Mouse (Mus musculus): Measurements from ENCODE around the gene Olfr325.
"Not testable (repeated sequence)": the region's sequence is repeated elsewhere in the genome, so short reads cannot be mapped to it uniquely, and the experiment has no call there.

Gene Olfr325

DNA sequence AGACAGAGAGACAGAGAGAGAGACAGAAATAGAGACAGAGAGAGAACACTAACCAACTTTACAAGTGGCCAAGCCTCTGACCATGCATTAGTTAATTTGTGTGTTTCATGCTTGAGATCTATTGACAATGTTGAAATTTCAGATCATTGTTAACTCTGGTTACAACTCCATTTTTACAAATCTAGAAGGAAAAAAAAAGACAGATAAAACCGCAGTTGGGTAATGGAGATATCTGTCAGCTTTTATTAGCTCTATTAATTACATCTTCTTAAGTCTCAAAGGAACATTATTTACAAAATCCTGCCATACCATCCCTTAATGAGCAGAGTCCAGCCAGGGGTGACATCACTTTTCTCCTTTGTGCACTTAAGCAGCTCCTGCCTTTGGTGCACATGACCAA, at the start of gene Olfr325:
Gene Olfr325, plus strand, starts transcription at position 301 of the 400 bp plus-strand sequence.
- no peak for DNase-seq (ENCODE audit: low spot score in 2 of 2)

DNA sequence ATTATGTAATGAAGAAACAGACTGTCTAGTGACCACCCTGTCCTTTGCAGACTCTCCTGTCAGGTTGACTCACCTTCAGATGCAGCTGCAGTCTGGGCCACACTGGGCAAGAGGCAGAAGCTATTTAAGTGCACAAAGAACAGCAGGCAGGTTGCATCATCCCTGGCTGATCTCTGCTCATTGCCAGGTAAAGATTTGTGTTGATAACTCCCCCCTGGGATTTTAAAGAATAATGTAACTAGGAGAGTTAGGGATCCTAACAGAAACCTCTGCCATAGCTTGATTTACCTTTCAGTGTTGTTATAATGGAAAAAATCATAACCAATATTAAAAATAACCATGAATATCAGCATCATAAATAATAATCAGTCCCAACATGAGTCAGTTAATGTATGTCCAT, 42.8 kb upstream of the Olfr325 start, which contains the start of gene Olfr330:
Gene Olfr330, minus strand, starts transcription at position 101 of the 400 bp plus-strand sequence.
- not testable (repeated sequence) for DNase-seq (ENCODE audit: low spot score in 2 of 2)

DNA sequence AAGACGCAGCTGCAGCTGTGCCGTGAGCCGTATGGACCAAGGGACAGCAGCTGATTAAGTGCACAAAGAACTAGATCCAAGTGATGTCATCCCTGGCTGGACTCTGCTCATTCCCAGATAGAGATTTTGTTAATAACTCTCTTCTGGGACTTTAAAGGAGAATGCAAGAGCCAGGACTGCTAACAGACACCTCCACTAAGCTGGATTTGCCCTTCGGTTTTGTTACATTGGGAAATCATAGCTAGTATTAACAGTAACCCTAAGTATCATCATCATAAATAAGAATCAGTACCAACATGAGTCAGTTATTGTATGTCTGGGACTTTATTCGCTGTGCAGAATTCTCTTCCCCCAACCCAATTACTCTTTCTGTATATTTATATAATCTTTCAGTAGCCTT, 31.2 kb upstream of the Olfr325 start, which contains the start of gene Olfr329-ps:
Gene Olfr329-ps, minus strand, starts transcription at position 101 of the 400 bp plus-strand sequence.
- peak in 1 of 2 experiments; percentile 2 for DNase-seq (ENCODE audit: low spot score in 2 of 2)

DNA sequence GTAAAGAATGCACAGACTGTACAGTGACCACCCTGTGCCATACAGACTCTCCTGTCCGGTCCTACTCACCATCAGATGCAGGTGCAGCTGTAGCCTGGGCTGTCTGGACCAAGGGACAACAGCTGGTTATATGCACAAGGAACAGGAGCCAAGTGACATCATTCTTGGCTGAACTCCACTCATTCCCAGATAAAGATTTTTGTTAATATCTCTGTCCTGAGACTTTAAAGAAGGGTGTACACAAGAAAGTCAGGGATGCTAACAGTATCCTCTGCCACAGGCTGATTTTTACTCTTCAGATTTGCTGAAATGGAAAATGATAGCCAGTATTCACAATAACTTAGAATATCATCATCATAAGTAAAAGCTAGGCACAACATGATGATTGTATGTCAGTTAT, 22.0 kb upstream of the Olfr325 start, which contains the start of gene Olfr328:
Gene Olfr328, minus strand, starts transcription at position 101 of the 400 bp plus-strand sequence.
- no peak for DNase-seq (ENCODE audit: low spot score in 2 of 2)

DNA sequence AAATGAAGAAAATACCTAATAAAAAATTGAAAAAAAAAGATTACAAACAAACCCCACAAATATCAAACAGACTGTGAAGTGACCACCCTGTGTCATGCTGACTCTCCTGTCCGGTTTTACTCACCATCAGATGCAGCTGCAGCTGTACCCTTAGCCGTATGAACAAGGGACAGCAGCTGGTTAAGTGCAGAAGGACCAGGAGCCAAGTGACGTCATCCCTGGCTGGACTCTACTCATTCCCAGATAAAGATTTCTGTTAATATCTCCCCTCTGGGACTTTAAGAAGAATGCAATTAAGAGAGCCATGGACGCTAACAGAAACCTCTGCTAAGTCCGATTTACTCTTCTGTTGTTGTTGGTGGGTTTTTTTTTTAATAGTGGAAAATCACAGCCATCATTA, 7.1 kb upstream of the Olfr325 start, which contains the start of gene Olfr224:
Gene Olfr224, minus strand, starts transcription at position 149 of the 400 bp plus-strand sequence.
- peak; percentile 10 for DNase-seq (ENCODE audit: low spot score in 2 of 2)

DNA sequence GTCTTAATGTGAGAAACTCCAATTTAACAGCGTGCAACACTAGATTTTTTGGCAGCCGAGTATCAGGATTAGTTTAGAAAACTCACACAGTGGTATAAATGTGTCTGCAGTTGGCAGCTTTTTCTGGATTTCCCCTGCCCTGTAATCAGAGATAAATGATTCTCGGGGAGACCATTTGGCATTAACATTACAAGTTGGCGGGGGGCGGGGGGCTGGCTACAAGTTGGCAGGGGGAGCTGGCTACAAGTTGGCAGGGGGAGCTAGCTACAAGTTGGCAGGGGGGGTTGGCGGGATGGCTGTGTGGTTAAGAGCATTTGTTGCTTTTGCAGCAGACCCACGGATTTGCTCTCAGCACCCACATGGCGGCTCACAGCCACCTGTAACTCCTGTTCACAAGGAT, 1.1 kb downstream of the Olfr325 start:
- DNase-seq (ENCODE audit: low spot score in 2 of 2): no peak

DNA sequence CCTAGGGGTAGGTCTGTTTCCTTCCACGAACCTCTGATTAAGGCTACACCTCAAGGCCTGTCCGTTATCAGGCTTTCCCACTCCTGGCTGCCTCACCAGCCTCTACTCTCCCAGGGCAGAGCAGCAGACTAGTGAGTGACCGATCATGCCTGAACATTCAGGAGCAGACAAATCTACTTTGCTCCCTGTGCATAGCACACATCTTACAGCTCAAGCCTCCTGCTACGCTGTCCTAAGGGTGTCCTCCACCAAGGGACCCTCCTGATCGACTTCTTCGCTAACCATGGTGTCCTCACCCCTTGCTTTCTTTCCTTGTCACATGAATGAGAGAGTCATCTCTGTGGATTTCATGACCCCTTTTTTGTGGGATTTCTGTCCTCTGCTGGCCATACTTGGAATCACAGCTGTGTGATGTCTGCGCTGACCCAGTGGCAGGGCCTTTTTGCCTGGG, 10.4 kb downstream of the Olfr325 start:
- DNase-seq (ENCODE audit: low spot score in 2 of 2): peak in 1 of 2 experiments; percentile 17

DNA sequence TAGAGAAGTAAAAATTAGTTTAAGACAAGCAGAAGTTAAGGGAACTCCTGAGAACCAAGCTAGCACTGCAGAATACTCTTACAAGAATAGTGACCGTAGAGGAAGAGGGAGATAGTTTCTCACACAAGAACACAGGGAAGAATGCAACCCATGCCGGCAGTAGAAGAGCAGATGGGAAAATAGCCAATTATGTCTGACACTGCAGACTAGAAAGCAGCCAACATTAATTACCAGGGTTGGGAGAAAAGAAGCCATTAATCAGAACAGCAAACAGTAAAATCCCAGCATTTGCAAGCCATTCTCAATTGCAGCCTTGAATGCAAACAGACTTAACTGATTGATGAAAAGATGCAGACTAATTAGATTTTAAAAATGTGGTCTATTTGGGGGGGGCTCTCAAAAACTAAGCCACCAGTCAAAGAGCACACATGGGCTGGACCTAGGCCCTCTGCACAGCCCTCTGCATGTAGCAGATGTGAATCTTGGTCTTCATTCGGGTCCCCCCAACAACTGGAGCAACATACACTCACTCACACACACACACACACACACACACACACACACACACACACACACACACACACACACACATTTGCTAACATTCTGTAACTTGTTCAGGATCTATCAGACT, 11.2 kb downstream of the Olfr325 start:
- DNase-seq (ENCODE audit: low spot score in 2 of 2): no peak

DNA sequence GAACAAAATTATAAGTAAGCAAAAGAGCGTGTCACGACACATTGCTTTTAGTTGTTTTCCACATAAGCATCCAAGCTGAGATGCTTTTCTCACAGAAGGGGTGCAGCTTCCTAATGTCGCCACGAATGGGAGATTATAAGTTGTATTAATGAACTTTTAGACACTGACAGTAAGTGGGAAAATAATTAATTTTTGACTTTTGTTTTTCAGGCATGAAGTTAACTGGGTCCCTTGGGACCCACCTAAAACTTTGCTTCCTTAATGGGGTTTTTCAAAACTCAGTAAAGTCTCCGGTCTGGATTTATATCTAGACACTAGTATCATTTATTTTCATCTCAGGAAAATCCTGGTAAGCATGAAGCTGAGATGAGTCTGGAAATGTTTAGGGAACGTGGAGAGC, 17.3 kb downstream of the Olfr325 start, which contains the start of gene Olfr324:
Gene Olfr324, plus strand, starts transcription at position 301 of the 400 bp plus-strand sequence.
- no peak for DNase-seq (ENCODE audit: low spot score in 2 of 2)

DNA sequence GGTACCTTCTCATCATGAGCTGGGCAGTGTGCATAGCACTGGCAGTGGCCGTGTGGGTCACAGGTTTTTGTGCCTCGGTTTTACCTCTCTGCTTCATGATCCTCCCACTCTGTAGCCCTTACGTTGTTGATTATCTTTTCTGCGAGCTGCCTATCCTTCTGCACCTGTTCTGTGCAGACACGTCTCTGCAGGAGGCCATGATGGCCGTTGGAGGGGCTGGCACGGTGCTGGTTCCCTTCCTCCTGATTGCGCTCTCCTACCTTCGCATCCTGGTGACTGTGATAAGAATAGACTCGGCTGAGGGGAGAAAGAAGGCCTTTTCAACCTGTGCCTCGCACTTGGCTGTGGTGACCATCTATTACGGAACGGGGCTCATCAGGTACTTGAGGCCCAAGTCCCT, 20.3 kb downstream of the Olfr325 start:
- DNase-seq (ENCODE audit: low spot score in 2 of 2): no peak

DNA sequence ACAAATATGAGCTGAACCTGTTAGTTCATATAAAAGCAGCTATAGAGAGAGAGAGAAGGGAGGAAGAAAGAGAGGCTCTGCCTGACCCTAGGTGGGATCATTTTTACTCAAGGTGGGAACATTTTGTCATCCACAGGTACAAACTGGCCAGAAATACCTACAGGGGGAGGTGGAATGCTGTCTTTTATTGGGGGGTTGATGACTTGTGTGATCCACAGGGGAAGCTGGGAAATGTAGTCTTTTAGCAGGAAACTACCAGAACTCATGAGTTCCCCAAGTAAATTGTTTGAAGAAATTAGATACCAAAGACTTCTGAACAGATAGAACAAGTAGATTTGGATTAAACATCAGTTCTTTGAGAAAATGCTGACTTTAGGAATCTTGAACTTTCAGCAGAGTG, 24.5 kb downstream of the Olfr325 start:
- DNase-seq (ENCODE audit: low spot score in 2 of 2): no peak

DNA sequence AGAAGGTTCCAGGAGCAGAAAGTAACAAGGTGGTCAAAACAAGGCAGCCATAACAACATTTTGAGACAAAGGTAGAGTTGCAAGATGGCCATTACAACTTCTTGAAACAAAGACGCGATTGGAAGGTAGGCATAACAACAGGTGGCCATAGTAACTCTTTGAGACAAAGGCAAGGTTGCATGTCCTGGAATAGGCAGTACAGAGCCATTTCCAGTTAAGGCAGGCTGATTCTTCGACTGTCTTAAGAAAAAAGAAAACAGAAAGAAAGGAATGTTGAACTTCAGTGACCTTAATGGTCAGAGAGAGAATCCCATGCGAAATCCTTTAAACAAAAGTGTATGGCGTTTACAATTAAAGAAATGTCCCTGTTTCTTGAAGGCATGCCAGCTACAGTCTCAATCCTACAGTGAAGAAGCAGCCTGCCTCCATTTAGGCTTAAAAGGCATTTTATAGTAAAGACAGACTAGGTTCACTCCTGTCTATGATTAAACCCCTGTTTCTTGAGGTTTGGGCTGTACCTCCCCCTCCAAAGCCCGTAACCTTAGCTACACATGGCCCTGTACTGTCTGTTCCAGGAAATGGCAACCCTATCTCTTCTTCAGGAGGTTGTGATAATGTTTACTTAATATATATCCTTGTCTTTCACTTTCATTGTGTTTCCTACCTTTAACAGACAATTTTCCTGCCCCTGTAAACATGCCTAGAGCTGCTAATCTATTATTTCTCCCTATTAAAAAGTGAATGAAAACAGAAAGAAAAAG, 25.4 kb downstream of the Olfr325 start:
- DNase-seq (ENCODE audit: low spot score in 2 of 2): no peak

DNA sequence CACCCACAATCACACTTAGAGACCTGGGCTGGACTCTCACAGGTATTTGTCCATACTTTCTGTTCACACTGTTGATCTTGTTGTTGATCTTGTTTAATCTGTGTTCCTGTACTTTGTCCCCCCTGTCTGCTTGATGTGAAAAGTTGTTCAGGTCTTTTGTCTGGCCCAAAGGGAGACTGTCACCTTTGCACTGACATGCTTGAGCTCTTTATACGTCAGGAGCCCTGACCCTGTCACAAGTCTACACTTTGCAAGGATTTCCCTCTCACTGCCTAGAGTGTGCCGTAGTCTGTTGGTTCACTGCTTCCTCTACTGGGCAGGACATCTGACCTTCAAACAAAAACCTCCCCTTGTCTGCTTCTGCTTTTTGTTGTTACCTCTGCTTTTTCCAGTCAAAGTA, 27.2 kb downstream of the Olfr325 start:
- DNase-seq (ENCODE audit: low spot score in 2 of 2): no peak

DNA sequence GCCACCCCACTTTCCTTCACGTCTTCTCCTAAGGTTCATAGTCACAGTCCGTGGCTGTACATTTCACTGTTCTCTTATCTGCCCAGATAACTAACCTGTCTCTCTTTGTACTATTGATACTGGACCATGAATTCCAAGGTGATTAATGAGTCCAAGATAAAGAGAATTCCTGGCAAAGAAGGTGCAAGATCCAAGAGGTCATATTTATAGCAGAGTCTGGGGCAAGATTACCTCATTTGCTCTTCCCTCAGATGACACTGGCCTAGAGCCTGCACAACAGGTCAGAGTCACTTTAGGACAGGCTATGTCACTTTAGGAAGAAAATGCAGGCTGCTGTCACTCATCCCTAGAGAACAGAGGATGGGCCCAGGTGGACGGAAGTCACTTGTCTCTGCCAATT, 27.7 kb downstream of the Olfr325 start:
- DNase-seq (ENCODE audit: low spot score in 2 of 2): peak; percentile 6 to 27

DNA sequence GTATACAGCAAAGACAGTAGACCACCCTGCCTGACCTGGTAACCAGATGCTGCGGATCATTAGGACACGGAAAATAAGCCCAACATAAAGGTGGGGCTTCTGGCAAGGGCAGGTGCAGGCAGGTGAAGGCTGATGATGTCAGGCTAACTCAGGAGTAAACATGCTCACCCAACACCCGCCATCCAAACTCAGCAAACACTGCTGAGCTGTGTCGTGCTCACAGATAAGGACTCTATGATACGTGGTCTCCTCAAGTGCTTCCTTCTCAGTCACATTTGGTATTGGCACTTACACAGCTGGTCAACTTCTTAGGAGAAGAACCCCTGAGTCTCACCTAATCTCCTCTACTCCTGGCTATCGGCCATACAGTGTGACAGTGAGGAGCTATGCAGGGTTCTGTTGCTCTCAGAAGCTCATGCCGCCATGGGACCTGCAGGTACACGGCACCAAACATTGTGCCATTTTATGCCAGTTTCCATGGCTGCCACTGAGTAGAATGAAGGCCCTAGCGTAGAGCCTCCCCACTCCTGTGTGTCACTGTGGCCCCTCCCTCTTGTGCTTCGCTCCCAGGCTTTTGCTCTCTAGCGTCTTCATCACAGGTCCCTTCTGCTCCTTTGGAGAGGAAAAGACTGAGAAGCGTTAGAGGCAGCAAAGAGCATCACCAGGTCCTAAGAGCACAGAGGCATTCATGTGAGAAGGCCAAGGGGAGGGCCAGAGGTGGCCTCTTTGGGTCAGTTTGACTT, 28.8 kb downstream of the Olfr325 start:
- DNase-seq (ENCODE audit: low spot score in 2 of 2): no peak

DNA sequence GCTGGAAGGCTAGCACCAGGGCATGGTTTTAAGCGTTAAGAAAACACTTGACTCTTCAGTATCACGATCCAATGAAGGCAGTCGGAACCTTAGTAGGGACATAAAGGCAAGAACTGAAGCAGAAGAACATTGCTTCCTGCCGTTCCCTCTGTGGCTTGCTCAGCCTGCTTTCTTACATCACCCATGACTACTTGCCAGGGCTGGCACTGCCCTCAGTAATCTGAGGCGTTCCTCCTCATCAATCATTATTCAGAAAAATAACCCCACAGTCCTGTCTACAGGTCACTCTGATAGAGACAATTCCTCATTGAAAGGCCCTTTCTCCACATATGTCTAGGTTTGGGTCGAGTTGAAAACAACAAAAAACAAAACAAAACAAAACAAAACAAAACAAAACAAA, 29.5 kb downstream of the Olfr325 start:
- DNase-seq (ENCODE audit: low spot score in 2 of 2): no peak

DNA sequence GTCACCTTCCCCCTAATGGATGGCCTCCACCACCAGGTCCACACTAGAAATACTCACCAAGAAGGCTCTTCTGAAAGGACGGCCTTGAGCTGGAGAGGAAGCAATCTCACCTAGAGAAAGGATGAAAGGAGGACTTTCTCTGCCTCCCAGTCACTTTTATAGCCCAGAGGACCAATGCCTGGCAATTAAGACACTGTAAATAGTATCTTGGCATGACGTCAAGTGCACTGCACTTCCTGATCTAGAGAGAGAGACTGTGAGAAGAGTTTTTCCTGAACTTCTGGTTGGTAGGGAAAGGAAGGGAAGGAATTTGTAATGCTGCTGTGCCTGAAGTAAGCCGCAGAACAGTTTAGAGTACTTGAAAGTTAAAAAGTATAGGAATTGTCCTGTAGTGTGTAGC, 35.8 kb downstream of the Olfr325 start:
- DNase-seq (ENCODE audit: low spot score in 2 of 2): no peak

DNA sequence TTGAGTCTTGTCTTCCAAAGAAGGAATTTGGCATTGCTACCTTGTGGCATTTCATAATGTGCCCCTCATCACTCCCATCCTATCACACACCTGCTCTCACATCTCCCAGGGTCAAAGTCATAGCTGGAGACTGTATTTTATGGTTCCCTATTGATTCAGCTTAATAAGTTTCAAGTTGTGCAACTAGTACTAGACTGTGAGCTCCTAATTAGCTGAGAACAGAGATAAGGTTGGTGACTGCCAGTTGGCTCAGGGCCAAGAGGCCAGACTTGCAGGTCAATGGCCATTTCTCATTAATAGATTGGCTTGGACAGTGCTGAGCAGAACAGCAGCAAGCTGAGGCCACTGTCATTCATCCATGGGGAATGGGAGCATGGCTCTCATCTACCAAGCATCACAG, 37.0 kb downstream of the Olfr325 start:
- no peak for DNase-seq (ENCODE audit: low spot score in 2 of 2)

DNA sequence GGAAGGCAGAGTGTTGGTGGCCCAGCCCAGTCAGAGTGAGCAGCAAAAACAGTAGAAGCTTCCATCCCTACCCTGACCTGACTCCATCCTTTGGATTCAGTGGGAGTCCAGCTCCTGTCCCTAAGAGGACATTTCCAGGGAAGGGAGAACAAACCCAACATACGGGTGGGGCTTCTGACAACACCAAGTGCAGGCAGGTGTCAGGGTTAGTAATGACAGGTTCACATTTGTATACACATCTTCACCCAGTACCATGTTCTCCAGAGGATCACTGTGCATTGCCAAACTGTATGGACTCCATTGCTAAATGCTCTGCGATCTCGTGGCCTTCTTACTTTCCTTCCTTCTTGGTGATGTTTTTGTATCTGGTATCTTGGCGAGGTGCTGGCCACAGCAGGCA, 38.4 kb downstream of the Olfr325 start, which contains the start of gene 2210407C18Rik:
Gene 2210407C18Rik, minus strand, starts transcription at position 101 of the 400 bp plus-strand sequence.
- DNase-seq (ENCODE audit: low spot score in 2 of 2): no peak

DNA sequence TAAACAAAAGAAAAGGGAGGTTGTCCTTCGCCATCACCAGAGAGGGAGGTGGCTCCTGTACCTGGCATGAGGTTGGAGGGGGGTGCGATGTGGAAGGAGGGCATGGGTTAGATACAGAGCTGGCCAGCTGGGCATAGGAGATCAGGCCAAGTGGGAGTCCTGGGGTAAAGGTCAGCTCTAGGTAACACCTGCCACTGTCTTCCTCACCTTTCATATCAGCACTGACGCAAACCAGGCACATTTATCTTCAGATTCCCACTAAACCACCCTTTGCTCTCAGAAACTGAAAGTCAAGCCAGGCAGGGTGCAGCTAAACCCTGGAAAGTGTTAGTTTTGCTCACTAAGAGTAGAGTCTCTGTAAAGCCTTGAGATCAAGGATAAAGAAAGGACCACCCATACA, 40.8 kb downstream of the Olfr325 start:
- DNase-seq (ENCODE audit: low spot score in 2 of 2): peak in 1 of 2 experiments; percentile 16

DNA sequence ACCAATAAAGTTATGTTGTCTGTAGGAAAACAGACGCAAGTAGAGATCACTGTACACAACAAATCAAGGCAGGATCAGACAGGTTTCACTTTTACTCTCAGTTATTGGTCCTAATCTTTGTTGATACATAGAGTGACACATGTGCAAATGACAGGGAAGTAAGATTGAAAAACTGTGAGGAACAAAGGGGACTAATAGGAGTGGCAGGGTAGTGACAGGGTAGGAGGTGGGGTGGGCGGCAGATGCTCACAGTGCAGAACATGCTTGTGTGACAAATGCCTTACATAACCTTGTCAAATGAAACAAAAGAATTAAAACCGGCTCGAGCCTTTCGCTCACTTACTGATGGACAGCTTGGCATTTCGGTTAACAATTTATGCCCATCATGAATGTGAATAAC, 41.3 kb downstream of the Olfr325 start:
- DNase-seq (ENCODE audit: low spot score in 2 of 2): no peak

DNA sequence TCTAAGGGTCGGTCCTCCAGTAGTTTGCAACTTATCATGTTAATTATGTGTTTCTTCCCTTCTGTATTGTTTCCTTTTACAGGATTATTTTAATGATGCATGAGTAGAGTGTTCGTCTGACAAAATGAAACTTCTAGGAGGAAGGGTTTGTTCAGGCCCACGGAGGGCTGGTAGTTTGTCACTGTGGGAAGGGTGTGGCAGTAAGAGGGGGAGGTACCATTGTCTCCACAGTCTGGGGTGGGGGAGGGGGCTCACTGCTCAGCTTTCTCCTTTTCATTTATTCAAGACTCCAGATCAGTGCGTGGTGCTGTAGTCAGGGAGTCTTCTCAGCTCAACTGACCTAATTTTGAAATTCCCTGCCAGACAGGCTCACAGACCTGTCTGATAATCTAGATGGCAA, 48.6 kb downstream of the Olfr325 start:
- DNase-seq (ENCODE audit: low spot score in 2 of 2): no peak
